Mouse (Mus musculus): ENCODE data around the gene Cog4.

The Cog4 gene

GRCm38 (mm10) chr8:110846405-110847170, at the start of gene Cog4, which contains the start of gene Sf3b3:
Cog4 (plus strand) TSS chr8:110846600.
Sf3b3 (minus strand) TSS chr8:110846787.
- peak; percentile 94 for DNase-seq (ENCODE audit: low read depth, low spot score)

GRCm38 (mm10) chr8:110797086-110797485, 49.3 kb upstream of the Cog4 start:
- no peak for DNase-seq (ENCODE audit: low read depth, low spot score)

- DNase-seq (ENCODE audit: low read depth, low spot score): peak; percentile 64
Observed at GRCm38 (mm10) chr8:110802988-110803387, 43.4 kb upstream of the Cog4 start.

DNA sequence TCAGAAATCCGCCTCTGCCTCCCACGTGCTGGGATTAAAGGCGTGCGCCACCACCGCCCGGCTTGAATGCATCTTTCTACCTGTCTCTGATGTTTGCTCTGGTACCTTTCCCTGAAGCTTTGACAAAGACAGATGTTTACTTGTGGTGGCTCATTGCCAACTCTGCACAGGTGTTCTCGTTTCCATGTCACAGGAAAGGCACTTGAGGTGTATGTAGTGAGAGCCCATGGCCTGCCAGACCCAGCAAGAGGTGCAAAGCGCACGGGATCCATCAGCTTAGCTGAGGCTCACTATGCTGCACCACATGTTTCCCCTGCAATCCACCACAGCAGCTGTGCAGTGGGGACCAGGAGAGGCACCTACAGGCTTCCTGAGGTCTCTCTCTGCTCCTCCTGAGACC, 42.5 kb upstream of the Cog4 start:
- DNase-seq (ENCODE audit: low read depth, low spot score): no peak

DNA sequence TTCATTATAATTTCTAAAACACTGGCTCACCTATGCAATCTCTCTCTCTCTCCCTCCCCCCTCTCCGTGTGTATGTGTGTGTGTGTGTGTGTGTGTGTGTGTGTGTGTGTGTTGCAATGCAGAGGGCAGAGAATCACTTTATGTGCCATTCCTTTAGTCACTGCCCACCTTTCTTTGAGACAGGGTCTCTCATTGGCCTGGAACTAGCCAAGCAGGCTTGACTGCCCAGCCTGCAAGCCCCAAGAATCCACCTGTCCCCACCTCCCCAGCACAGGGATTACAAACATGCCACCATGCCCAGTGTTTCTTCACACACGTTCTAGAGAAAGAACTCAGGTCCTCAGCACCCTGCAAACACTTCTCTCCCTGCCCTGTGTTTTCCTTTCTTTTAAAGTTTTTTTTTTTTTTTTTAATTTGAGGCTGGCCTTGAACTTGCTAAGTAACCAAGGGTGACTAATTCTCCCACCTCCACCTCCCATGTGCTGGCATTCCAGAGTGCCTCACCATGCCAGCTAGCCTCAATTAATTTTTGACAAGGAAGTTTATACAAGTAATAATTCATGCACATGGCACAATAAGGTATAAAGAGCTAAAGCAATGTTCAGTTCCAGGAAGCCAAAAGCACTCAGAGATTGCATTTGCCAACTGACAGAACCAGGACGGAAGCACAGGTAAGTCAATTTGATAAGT, 41.4 kb upstream of the Cog4 start:
- no peak for DNase-seq (ENCODE audit: low read depth, low spot score)

GRCm38 (mm10) chr8:110805669-110806068, 40.7 kb upstream of the Cog4 start, which contains the start of gene Il34:
Il34 (minus strand) TSS chr8:110805924.
- no peak for DNase-seq (ENCODE audit: low read depth, low spot score)

- DNase-seq (ENCODE audit: low read depth, low spot score): no peak
Observed at GRCm38 (mm10) chr8:110806146-110806545, 40.3 kb upstream of the Cog4 start.

GRCm38 (mm10) chr8:110808495-110809472, 37.6 kb upstream of the Cog4 start:
- DNase-seq (ENCODE audit: low read depth, low spot score): peak; percentile 98

DNA sequence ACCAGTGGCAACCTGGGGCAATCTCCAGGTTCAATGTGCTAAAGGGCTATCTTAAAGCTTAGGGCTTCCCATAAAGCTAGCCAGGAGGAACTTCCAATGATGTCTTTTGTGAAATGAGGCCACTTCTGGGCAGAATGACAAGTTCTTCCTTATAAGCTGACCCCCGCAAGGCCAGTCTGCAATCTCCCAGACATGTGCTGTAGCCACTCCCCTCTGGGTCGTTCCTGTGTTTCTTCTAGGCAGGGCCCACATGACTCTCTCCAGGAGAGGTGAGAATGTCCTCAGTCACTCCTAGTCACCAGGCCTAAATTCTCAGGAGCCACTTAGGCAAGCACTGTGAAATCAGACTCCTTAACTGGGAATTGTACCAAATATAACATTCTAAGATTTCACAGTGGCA, 36.6 kb upstream of the Cog4 start:
- peak; percentile 98 for DNase-seq (ENCODE audit: low read depth, low spot score)

DNA sequence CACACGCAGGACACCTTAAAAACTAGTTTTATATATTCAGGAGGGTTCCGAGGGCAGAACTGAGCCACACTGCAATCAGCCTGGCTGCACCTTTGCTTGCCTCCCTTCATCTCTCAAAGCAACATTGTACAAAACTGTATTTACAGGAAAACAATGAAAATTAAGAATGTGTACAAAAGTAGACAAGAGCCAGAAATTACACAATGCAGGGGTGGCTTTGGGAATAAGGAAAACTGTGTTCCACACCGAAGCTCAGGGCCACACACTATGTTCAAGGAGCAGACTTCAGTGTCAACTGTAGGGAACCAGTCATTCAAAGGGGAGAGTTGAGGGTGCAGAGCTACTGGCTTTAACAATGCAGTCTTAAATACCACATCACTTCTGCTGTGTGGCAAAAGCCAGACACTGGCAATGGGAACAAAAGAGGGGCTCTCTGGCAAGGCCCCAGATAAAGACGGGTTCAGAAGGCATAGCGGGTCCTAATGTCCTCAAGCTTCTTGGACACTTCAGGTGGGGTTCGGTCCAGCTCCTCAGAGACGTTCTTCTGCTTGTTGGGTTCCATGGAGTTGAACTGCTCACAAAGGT, 35.8 kb upstream of the Cog4 start:
- no peak for DNase-seq (ENCODE audit: low read depth, low spot score)

DNA sequence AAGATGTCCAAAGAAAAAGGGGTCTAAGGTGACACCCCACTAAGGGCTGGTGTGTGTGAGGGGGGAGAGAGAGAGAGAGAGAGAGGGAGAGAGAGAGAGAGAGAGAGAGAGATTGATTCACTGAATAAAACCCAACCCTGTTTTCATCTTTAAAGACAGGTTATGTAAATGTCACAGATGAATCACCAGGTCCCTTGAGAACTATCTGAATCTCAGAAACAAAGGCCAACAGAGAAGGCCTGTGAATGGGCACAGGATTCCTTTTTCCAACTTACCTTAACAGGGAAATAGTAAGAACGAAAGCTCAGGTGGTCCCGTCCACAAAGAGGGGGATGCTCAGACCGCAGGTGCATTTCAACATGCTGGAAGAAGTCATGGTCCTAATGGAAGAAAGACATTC, 35.3 kb upstream of the Cog4 start:
- DNase-seq (ENCODE audit: low read depth, low spot score): peak; percentile 90

GRCm38 (mm10) chr8:110811793-110812192, 34.6 kb upstream of the Cog4 start:
- DNase-seq (ENCODE audit: low read depth, low spot score): peak; percentile 54

DNA sequence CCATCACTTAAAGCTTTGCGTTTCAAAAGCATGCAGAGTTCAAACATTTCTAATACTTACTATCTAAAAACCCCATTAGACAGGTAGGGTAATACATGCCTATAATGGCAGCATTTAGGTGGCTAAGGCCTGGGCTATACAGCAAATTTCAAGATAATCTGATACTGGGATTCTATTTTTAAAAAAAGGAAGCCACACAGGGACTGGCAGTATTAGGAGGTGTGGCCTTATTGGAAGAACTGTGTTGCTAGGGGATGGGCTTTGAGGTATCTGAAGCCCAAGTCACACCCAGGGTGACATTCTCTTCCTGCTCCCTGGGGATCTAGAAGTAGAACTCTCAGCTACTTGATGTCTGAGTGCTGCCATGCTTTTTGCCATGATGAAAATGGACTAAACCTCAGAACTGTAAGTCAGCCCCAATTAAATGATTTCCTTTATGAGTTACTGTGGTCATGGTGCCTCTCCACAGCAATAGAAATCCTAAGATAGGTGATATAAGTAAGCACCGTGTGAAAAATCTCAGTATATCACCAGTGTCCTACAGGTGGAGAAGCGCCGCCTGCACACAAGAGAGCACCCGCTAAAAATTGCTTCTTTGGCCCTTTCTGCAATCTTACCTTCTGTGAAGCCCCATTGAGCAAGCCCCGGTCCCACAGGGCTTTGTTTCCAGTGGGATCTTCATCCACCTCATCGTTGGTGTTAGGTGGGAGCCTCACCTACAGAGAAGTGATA, 33.9 kb upstream of the Cog4 start:
- DNase-seq (ENCODE audit: low read depth, low spot score): no peak

DNA sequence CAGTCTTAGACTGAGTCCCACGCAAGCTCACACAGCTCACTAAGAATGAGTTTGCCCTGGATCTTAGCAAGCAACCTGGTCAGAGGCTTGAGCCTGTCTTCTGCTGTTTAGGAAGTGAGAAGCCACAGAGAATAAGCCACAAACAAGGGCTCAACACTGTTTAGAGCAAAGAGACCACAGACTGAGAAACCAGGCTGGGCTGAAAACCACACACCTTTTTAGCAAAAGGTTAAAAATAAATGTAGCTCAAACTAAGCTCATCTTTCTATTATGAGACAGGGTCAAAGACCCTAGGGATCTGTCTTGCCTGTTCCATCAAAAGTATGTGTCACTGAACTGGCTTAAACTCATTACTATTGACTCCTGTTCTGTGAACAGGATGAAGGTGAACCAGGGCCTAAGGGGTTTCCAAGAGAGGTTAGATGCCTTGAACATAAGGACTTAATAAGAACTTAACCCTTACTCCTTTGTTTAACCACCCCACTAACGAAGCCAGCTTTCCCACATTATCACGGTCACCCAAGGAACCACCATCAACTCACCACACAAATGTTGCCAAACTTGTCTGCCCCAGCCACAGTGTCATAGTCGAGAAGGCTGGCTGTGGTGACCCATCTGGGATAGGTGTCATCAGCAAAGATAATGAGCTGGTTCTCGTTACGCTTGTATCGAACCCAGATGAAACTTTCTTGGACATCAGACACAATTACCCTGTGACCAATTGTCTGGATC, 33.2 kb upstream of the Cog4 start:
- DNase-seq (ENCODE audit: low read depth, low spot score): no peak

DNA sequence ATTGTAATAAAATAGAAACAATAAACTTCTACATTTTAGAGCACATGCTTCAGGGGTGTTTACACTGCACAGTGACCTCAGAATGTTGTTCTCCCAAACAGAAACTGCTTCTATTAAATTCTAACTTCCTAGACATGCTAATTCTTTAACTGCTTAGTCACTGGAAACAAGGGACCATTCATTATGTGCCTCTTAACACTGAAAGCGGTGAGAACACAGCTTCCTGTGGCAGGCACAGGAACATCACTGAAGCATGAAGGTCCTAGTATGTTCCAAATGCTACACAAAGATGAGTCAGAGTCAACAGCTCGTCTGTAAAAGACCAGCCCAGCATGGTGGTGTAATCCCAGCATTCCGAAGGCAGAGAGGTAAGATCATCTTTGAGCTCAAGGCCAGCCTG, 31.1 kb upstream of the Cog4 start:
- peak; percentile 96 for DNase-seq (ENCODE audit: low read depth, low spot score)

- no peak for DNase-seq (ENCODE audit: low read depth, low spot score)
Observed at GRCm38 (mm10) chr8:110816990-110817389, 29.4 kb upstream of the Cog4 start.

GRCm38 (mm10) chr8:110818593-110818992, 27.8 kb upstream of the Cog4 start:
- DNase-seq (ENCODE audit: low read depth, low spot score): peak; percentile 91

GRCm38 (mm10) chr8:110820257-110820656, 26.1 kb upstream of the Cog4 start:
- no peak for DNase-seq (ENCODE audit: low read depth, low spot score)

- no peak for DNase-seq (ENCODE audit: low read depth, low spot score)
Observed at GRCm38 (mm10) chr8:110821960-110822359, 24.4 kb upstream of the Cog4 start.

- peak; percentile 91 for DNase-seq (ENCODE audit: low read depth, low spot score)
Observed at GRCm38 (mm10) chr8:110824861-110825260, 21.5 kb upstream of the Cog4 start.

Data from 3T3-L1 (cell line).